Mouse (Mus musculus): ENCODE measurements around the gene Rnf144b. TPM values are rescaled to one million over a fixed set of nuclear protein-coding genes. Genes with fewer than 3 reads are reported as not detected.

Rnf144b gene
- polyA plus RNA-seq, 1 experiment from 2014 or later, result 2.5 TPM

DNA sequence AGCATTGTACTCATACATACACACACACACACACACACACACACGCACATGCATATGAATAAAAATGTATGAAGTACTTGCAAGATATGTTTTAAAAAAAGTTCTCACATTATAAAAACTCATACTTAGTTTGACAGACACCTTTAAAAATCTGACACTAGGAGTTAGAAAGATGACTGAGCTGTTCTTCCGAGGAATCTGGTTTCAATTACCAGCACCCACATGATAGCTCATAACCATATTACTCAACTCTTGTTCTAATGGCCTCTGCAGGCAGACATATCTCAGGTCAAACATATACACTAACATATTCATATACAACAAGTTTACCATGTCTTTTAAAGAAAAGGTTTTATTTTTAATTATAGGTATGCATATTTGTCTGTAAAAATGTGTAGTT is 25.9 kb upstream of the Rnf144b start:
- no peaks in the 10 kb centered on the region for H3K9me3 ChIP-seq (replicated peaks; ENCODE audit: control insufficient read depth, low read length)
- H3K36me3 ChIP-seq (ENCODE audit: control insufficient read depth, insufficient read depth), result peaks cover 79% of the 10 kb centered on the region
- no peak overlapping the region for H3K27ac ChIP-seq (ENCODE audit: low read length)
- H3K27me3 ChIP-seq (ENCODE audit: control insufficient read depth, insufficient read depth, low read depth, low read length), result no peaks in the 10 kb centered on the region
- 86% methylated on average over 2 of the region's 2 CpGs for WGBS (ENCODE audit: insufficient replicate concordance)
- H3K4me1 ChIP-seq (ENCODE audit: control insufficient read depth, low read depth, low read length), result no peaks in the 10 kb centered on the region; the same call in 1 of the 2 replicates
- H3K9ac ChIP-seq (ENCODE audit: low read depth, low read length), result no peak overlapping the region
- no peak for ATAC-seq (ENCODE audit: low read depth)
- no peak overlapping the region for H3K4me3 ChIP-seq (ENCODE audit: low read depth, low read length)
- no peak overlapping the region for H3K4me2 ChIP-seq (ENCODE audit: low read depth, low read length)

GRCm38 (mm10) chr13:47099265-47099664 is 23.2 kb upstream of the Rnf144b start:
- Histone ChIP-seq H3K36me3 (ENCODE audit: control insufficient read depth, insufficient read depth) (peaks cover 73% of the 10 kb centered on the region), H3K27ac (ENCODE audit: low read length) (no peak overlapping the region), H3K9ac (ENCODE audit: low read depth, low read length) (no peak overlapping the region), H3K4me1 (ENCODE audit: control insufficient read depth, low read depth, low read length) (peaks cover 11% of the 10 kb centered on the region), H3K27me3 (ENCODE audit: control insufficient read depth, insufficient read depth, low read depth, low read length) (no peaks in the 10 kb centered on the region), H3K4me3 (ENCODE audit: low read depth, low read length) (no peak overlapping the region), H3K9me3 (replicated peaks; ENCODE audit: control insufficient read depth, low read length) (no peaks in the 10 kb centered on the region), H3K4me2 (ENCODE audit: low read depth, low read length) (no peak overlapping the region)
- WGBS (ENCODE audit: insufficient replicate concordance), result 75% methylated on average over 7 of the region's 7 CpGs
- no peak for ATAC-seq (ENCODE audit: low read depth)

DNA sequence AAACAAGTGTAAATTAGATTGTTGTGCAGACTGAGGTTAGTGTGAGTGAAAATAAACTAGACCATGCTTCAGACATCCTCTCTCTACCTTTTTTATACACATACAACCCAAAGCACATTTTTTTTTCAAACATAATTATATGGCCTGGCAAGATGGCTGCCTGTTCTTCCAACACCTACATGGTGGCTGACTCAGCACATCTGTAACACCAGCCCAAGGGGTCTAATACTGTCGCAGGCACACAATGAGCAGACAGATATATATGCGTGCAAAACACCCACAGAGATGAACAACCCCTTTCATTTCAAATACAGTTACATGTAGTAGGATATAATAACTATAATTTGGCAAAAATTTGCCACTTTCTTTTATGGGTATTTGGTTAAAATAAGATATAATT is 21.9 kb upstream of the Rnf144b start:
- H3K27me3 ChIP-seq (ENCODE audit: control insufficient read depth, insufficient read depth, low read depth, low read length), result no peaks in the 10 kb centered on the region
- no peak for ATAC-seq (ENCODE audit: low read depth)
- H3K9ac ChIP-seq (ENCODE audit: low read depth, low read length), result no peak overlapping the region
- peaks cover 61% of the 10 kb centered on the region for H3K36me3 ChIP-seq (ENCODE audit: control insufficient read depth, insufficient read depth)
- 83% methylated on average over 2 of the region's 2 CpGs for WGBS (ENCODE audit: insufficient replicate concordance)
- H3K27ac ChIP-seq (ENCODE audit: low read length), result no peak overlapping the region
- H3K4me2 ChIP-seq (ENCODE audit: low read depth, low read length), result no peak overlapping the region
- peaks cover 12% of the 10 kb centered on the region for H3K4me1 ChIP-seq (ENCODE audit: control insufficient read depth, low read depth, low read length)
- H3K9me3 ChIP-seq (replicated peaks; ENCODE audit: control insufficient read depth, low read length), result no peaks in the 10 kb centered on the region
- H3K4me3 ChIP-seq (ENCODE audit: low read depth, low read length), result no peak overlapping the region

- 21% methylated on average over 2 of the region's 2 CpGs for WGBS (ENCODE audit: insufficient replicate concordance)
- Histone ChIP-seq H3K9ac (ENCODE audit: low read depth, low read length) (peak overlapping the region; percentile 99), H3K27ac (ENCODE audit: low read length) (peak overlapping the region; percentile 46), H3K4me2 (ENCODE audit: low read depth, low read length) (peak overlapping the region; percentile 80), H3K27me3 (ENCODE audit: control insufficient read depth, insufficient read depth, low read depth, low read length) (no peaks in the 10 kb centered on the region), H3K4me3 (ENCODE audit: low read depth, low read length) (peak overlapping the region; percentile 86), H3K4me1 (ENCODE audit: control insufficient read depth, low read depth, low read length) (peaks cover 32% of the 10 kb centered on the region), H3K36me3 (ENCODE audit: control insufficient read depth, insufficient read depth) (peaks cover 31% of the 10 kb centered on the region), H3K9me3 (replicated peaks; ENCODE audit: control insufficient read depth, low read length) (no peaks in the 10 kb centered on the region)
- ATAC-seq (ENCODE audit: low read depth), result no peak
Observed at GRCm38 (mm10) chr13:47104146-47104545, 18.3 kb upstream of the Rnf144b start.

DNA sequence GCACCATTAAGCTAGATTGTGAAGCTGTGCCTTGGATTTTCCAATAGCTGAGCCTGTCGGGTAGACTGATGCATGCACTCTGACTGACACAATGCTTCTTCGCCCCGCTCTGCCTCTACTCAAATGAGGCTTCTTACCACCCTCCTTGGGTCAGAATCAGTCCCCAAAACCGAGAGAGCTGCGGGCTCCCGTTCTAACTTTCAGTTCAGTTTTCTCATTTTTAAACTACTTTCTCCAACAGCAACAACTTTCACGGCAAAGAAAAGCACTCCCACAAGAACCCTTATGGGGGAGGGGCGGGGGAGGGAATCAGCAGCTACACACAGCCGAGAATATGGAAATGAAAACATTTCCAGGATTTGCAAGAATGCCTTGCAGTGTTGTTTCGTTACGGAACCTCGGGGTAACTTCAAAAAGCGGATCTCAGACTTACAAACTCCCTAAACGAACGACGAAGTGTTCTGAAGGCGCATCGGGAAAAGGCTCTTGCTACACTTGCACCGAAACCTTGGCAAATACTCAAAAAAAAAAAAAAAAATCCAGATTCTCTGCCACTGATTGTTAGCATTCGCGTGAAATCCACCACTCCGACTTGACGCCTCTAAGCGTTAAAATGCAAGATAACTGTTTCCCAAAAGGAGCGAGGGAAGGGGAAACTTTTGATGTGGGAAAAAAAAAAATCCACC is 17.5 kb upstream of the Rnf144b start:
- peak overlapping the region; percentile 99 for H3K27ac ChIP-seq (ENCODE audit: low read length)
- WGBS (ENCODE audit: insufficient replicate concordance), result 0% methylated on average over 25 of the region's 25 CpGs
- no peaks in the 10 kb centered on the region for H3K27me3 ChIP-seq (ENCODE audit: control insufficient read depth, insufficient read depth, low read depth, low read length)
- no peaks in the 10 kb centered on the region for H3K9me3 ChIP-seq (replicated peaks; ENCODE audit: control insufficient read depth, low read length)
- H3K9ac ChIP-seq (ENCODE audit: low read depth, low read length), result peak overlapping the region; percentile 99
- H3K36me3 ChIP-seq (ENCODE audit: control insufficient read depth, insufficient read depth), result peaks cover 24% of the 10 kb centered on the region
- H3K4me1 ChIP-seq (ENCODE audit: control insufficient read depth, low read depth, low read length), result peaks cover 36% of the 10 kb centered on the region
- H3K4me3 ChIP-seq (ENCODE audit: low read depth, low read length), result peak overlapping the region; percentile 86
- ATAC-seq (ENCODE audit: low read depth), result no peak
- peak overlapping the region; percentile 80 for H3K4me2 ChIP-seq (ENCODE audit: low read depth, low read length)

DNA sequence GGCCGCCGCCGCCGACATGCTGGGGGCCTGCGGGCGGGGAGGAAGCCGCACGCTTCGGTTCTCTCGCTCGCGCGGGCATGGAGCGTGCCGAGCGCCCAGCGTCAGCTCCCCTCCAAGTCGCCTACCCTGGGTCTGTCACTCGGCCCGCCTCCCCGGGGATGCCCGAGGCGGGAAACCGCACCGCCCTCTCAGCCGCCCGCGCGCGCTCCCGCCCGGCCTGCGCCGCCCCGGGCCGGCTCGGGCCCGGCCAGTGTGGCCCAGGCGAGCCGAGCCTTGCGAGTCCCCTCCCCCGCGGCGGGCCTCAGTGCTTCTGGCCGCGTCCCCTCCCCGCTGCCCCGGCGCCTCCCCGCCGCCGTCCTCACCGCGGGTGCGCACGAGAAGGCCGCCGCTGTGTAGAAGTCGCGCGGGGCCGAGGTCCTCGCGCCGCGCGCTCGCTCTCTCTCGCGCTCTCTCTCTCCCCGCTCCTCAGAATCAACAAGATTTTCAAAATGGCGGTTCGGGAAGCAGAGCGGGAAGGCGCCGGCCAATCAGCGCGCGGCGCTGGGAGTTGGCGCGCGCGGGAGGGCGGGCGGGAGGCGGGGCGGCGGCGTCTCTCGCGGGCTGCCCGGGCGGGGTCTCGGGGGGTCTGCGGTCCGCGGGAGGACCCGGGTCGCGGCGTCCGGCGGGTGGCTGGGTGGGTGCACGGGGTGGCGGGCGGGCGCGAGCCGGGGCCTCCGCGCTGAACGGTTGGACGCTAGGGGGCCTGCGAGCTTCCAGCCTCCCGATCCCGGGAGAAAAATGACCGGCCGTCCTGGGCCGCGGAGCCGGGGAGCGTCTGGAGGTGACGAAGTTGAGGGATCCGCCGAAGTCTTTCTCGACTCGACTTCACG is 16.5 kb upstream of the Rnf144b start, which contains the start of gene Dek:
Gene Dek, minus strand, starts transcription at position 491 of the 869 bp plus-strand sequence.
- Histone ChIP-seq H3K36me3 (ENCODE audit: control insufficient read depth, insufficient read depth) (peaks cover 19% of the 10 kb centered on the region), H3K4me2 (ENCODE audit: low read depth, low read length) (peak within 1 kb of the TSS; percentile 80), H3K4me3 (ENCODE audit: low read depth, low read length) (peak within 1 kb of the TSS; percentile 86), H3K4me1 (ENCODE audit: control insufficient read depth, low read depth, low read length) (peaks cover 46% of the 10 kb centered on the region), H3K27ac (ENCODE audit: low read length) (peak within 1 kb of the TSS; percentile 99), H3K27me3 (ENCODE audit: control insufficient read depth, insufficient read depth, low read depth, low read length) (no peaks in the 10 kb centered on the region), H3K9ac (ENCODE audit: low read depth, low read length) (peak within 1 kb of the TSS; percentile 99), H3K9me3 (replicated peaks; ENCODE audit: control insufficient read depth, low read length) (no peaks in the 10 kb centered on the region)
- ATAC-seq (ENCODE audit: low read depth), result peak; percentile 82
- WGBS (ENCODE audit: insufficient replicate concordance), result under 1% methylated on average over 121 of the region's 129 CpGs

DNA sequence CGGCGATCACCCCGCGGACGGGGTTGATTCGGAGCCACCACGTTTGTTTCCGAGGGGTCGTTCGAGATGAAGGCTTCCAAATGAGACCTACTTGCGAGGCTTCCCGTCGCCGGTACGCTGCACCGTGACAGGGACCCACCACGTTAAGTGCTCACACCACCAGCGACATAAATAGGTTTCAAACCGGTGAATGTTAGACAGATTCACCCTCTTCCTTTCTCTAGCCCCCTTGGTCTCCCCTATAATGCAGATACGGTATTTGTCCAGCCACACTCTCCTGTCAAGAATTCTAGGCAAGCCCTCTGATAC is 15.9 kb upstream of the Rnf144b start:
- Histone ChIP-seq H3K9ac (ENCODE audit: low read depth, low read length) (peak overlapping the region; percentile 99), H3K27me3 (ENCODE audit: control insufficient read depth, insufficient read depth, low read depth, low read length) (no peaks in the 10 kb centered on the region), H3K4me3 (ENCODE audit: low read depth, low read length) (peak overlapping the region; percentile 86)

GRCm38 (mm10) chr13:47109239-47109638 is 13.2 kb upstream of the Rnf144b start:
- H3K4me1 ChIP-seq (ENCODE audit: control insufficient read depth, low read depth, low read length), result peaks cover 61% of the 10 kb centered on the region

More for the DNA sequence above, 15.9 kb upstream of the Rnf144b start:
- Histone ChIP-seq H3K9me3 (replicated peaks; ENCODE audit: control insufficient read depth, low read length) (no peaks in the 10 kb centered on the region), H3K4me1 (ENCODE audit: control insufficient read depth, low read depth, low read length) (peaks cover 47% of the 10 kb centered on the region), H3K27ac (ENCODE audit: low read length) (peak overlapping the region; percentile 99), H3K4me2 (ENCODE audit: low read depth, low read length) (peak overlapping the region; percentile 74), H3K36me3 (ENCODE audit: control insufficient read depth, insufficient read depth) (peaks cover 13% of the 10 kb centered on the region)
- WGBS (ENCODE audit: insufficient replicate concordance), result 0% methylated on average over 20 of the region's 20 CpGs
- no peak for ATAC-seq (ENCODE audit: low read depth)

GRCm38 (mm10) chr13:47111185-47111584 is 11.3 kb upstream of the Rnf144b start:
- H3K9ac ChIP-seq (ENCODE audit: low read depth, low read length), result peak overlapping the region; percentile 51
- H3K27ac ChIP-seq (ENCODE audit: low read length), result peak overlapping the region; percentile 90
- no peaks in the 10 kb centered on the region for H3K27me3 ChIP-seq (ENCODE audit: control insufficient read depth, insufficient read depth, low read depth, low read length)
- H3K9me3 ChIP-seq (replicated peaks; ENCODE audit: control insufficient read depth, low read length), result no peaks in the 10 kb centered on the region
- 35% methylated on average over 3 of the region's 3 CpGs for WGBS (ENCODE audit: insufficient replicate concordance)
- peak overlapping the region; percentile 37 for H3K4me3 ChIP-seq (ENCODE audit: low read depth, low read length)
- H3K4me2 ChIP-seq (ENCODE audit: low read depth, low read length), result peak overlapping the region; percentile 55
- peaks cover 62% of the 10 kb centered on the region for H3K4me1 ChIP-seq (ENCODE audit: control insufficient read depth, low read depth, low read length)
- no peaks in the 10 kb centered on the region for H3K36me3 ChIP-seq (ENCODE audit: control insufficient read depth, insufficient read depth)
- peak; percentile 55 for ATAC-seq (ENCODE audit: low read depth)

More at GRCm38 (mm10) chr13:47109239-47109638, 13.2 kb upstream of the Rnf144b start:
- Histone ChIP-seq H3K9ac (ENCODE audit: low read depth, low read length) (peak overlapping the region; percentile 55), H3K9me3 (replicated peaks; ENCODE audit: control insufficient read depth, low read length) (no peaks in the 10 kb centered on the region), H3K27ac (ENCODE audit: low read length) (peak overlapping the region; percentile 99), H3K4me2 (ENCODE audit: low read depth, low read length) (peak overlapping the region; percentile 66), H3K36me3 (ENCODE audit: control insufficient read depth, insufficient read depth) (no peaks in the 10 kb centered on the region; the same call in 1 of the 2 replicates), H3K4me3 (ENCODE audit: low read depth, low read length) (peak overlapping the region; percentile 29), H3K27me3 (ENCODE audit: control insufficient read depth, insufficient read depth, low read depth, low read length) (no peaks in the 10 kb centered on the region)
- WGBS (ENCODE audit: insufficient replicate concordance), result 26% methylated on average over 2 of the region's 2 CpGs
- ATAC-seq (ENCODE audit: low read depth), result peak; percentile 71
